Mouse (Mus musculus) thymus, adult 2 months (tissue): ENCODE data around the gene Gdf1.

Experiments used
- CTCF ChIP-seq: fragments of 200-500 bp; IDR thresholded peaks from 2 replicates; pipeline ENCODE4 v1.5.1; 2012; ENCODE audit warnings: mild to moderate bottlenecking, control low read depth, low read length, moderate library complexity, borderline replicate concordance; ENCODE audit not compliant: control insufficient read depth, poor library complexity, insufficient read depth; ENCODE audit errors: extremely low read depth
- POLR2A ChIP-seq: fragments of 200-500 bp; IDR thresholded peaks from 2 replicates; pipeline ENCODE4 v1.6.1; 2012; ENCODE audit warnings: mild to moderate bottlenecking, low read length, control low read depth, moderate library complexity; ENCODE audit not compliant: control insufficient read depth, poor library complexity, insufficient read depth; ENCODE audit errors: extremely low read depth

GRCm38 (mm10) chr8:70354004-70354403 lies 24.4 kb downstream of the Gdf1 start:
- TF ChIP-seq CTCF = no peak
- TF ChIP-seq POLR2A = no peak
